Mouse (Mus musculus) heart, postnatal 0 days (tissue): ENCODE data around the gene Hdac7.

Source experiments
- CTCF ChIP-seq: IDR thresholded peaks from 2 replicates; pipeline ENCODE4 v1.5.1; 2016; ENCODE audit warnings: antibody characterized with exemption, control low read depth, low read depth
- EP300 ChIP-seq: IDR thresholded peaks from 2 replicates; pipeline ENCODE4 v1.6.1; 2016; ENCODE audit warnings: antibody characterized with exemption, low read depth

- TF ChIP-seq CTCF (no peak), EP300 (no peak)
These were observed 43.4 kb downstream of the Hdac7 start for GRCm38 (mm10) chr15:97800853-97801252.
